Mouse (Mus musculus): Measurements from ENCODE around the gene Atp2c1. TPM values are rescaled to one million over a fixed set of nuclear protein-coding genes. Genes with fewer than 3 reads are reported as not detected.

The Atp2c1 gene
- 100 to 1,000 TPM; 215 to 254 (median 238) TPM for total RNA-seq (2022)

DNA sequence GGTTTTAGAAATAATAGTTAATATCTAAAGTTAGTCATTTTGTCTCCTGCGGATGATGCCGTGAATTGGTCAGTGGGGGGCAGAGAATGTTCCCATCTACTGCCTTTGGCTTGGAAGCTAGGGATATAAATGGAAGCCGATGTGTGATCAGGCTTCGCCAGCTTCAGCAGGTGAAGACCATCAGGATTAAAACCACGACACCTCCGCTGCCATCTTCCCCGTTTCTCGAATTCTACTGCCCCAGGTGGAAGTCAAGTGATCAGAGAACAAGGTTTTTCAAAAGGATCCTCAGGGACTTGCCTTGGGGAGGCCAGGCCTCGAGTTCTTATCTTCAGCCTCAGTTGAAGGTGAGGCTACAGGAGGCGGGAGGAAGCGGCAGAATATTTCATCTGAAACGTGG lies at the start of gene Atp2c1:
Gene Atp2c1 (minus strand): TSS at position 101 of the 400 bp plus-strand sequence.
- no peak for DNase-seq (ENCODE audit: low spot score in 2 of 2)

DNA sequence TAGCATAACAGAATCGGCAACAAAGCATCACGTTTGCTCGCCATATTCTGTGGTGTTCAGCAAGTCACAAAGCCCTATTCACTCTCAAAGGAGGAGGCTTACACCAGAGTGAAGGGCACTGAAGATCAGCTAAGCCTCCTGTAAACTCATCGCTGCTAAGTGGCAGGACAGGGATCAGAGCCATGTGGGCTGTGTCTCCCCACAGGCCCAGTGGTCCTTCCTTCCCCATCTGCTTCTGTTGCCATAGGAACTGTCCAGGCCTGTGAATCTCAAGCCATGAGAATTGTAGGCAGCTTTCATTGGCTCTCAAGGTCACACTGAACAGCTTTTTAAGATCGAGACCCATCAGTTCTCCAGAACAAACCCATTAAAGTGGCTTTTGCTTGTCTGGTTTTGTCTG lies 30.3 kb upstream of the Atp2c1 start:
- no peak for DNase-seq (ENCODE audit: low spot score in 2 of 2)

DNA sequence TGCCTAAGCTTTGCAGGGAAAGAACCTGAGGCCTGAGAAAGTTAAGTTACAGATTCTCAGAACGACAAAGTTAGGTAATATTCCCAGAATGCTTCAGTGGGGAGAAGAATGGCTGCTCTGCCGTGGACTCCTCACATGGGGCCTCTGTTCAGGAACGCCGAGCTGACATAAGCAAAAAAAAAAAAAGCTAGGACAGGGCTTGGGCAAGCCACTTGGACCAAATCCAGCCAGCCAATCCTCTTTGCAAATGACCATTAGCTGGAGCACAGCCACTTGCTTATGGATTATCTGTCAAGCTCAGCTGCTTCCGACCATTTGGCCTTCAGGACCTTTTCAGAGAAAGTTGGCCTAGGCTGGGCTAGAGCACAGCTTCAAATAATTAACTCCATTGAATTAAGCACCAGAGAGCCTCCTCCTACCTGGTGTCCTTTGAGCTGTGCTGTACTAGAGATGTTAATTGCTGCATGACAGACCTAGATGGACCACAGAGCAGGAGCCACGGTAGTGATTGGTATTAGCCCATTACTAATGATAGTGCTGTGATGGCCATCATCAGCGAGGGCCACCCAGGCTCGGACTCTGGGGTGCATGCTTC lies 29.1 kb upstream of the Atp2c1 start:
- no peak for DNase-seq (ENCODE audit: low spot score in 2 of 2)

DNA sequence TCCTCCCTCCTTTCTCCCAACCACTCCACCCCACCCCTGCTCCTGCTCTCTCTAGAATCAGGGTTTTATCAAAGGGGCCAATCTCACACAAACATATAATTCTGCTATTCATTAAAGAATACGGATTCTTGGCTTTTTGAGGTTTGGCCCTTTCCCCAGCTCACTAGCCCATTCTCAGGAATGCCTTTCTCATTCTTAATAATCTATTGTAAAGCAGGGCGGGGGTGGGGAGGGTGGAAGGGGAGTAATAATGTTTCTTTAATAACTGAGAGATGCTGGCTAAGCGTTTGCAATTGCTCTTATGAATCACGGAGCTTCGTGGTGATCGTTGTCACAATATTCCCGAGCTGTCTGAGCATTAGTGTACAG lies 27.3 kb upstream of the Atp2c1 start:
- DNase-seq (ENCODE audit: low spot score in 2 of 2) = no peak

DNA sequence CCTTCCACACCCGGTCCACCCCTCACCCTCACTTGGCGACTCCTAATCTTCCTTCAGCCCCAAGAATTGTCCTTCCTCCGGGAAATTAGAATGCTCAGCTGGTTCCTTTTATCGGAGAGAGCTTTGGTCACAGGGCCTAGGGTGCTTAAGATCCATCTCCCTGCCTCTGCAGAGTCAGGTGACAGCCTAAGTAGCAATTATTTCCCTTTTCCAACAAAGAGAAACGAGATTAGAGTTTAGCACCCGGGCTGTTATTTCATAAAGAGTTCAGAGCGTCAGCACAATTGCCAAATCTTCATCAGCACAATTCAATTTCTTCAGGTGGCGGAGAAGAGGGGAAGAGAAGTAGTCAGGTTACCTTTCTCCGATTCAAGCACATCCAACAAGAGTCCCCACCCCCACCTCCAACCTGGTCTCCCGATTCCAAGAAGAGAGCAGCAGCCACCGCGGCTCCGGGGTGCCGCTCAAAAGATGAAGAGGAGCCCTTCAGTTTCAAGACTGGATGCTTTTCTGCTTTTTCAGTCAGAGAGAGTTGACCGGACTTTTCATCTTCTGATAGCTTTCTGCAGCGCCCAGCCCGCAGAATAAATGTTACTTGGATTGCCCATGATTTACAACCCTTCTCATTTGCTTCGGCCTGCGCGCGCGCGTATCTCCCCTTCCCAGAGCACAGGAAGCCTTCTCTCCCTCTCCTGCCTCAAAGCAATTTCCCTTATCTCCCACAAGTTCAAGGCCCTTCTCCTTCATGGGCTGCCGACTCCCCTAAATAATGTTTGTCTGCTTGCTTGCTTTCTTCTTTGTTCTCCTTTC lies 26.7 kb upstream of the Atp2c1 start:
- DNase-seq (ENCODE audit: low spot score in 2 of 2) = no peak

DNA sequence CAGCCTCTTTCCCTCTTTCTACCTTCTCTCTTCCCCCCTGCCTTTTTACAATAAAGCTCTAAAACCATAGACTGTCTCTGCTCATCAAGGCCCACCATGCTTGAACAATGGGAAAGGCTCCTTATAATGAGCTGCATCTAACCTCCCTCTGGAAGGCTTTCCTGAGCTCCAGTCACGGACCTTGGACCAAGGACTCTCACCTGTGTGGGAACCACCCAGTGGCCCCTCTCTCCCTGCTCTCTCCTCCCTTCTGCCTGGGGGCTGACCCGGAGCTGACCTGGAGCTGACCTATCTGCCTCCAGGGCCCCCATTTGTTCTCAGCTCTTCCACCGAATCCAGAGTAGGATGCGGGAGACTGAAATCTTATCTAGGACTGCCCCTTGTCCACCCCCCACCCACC lies 24.3 kb upstream of the Atp2c1 start:
- DNase-seq (ENCODE audit: low spot score in 2 of 2) = no peak

- DNase-seq (ENCODE audit: low spot score in 2 of 2) = no peak
Measured at GRCm38 (mm10) chr9:105549096-105549495, 22.0 kb upstream of the Atp2c1 start.

- peak; percentile 33 to 48 for DNase-seq (ENCODE audit: low spot score in 2 of 2)
Measured at GRCm38 (mm10) chr9:105544013-105544750, 17.1 kb upstream of the Atp2c1 start.

DNA sequence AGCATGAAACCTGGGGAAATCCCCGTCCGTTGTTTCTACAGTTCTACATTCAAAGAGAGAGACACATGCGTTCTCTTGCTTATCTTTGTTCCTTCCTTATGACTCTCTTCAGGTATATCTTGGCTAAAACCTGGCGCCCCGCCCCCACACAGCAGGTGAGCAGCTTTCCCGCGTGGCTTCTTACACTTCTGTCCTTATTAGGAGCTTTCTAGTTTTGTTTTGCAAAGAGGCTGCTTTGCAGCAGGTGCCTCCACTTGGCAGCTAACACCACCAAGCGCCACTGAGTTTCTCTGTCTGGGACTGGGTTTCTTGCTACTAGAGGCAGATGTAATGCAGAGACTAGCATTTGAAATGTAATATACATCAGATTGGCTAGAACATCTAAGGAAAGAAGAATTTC lies 10.4 kb upstream of the Atp2c1 start:
- no peak for DNase-seq (ENCODE audit: low spot score in 2 of 2)

- no peak for DNase-seq (ENCODE audit: low spot score in 2 of 2)
Measured at GRCm38 (mm10) chr9:105536877-105537276, 9.8 kb upstream of the Atp2c1 start.

GRCm38 (mm10) chr9:105525355-105525754 lies 1.8 kb downstream of the Atp2c1 start:
- no peak for DNase-seq (ENCODE audit: low spot score in 2 of 2)

DNA sequence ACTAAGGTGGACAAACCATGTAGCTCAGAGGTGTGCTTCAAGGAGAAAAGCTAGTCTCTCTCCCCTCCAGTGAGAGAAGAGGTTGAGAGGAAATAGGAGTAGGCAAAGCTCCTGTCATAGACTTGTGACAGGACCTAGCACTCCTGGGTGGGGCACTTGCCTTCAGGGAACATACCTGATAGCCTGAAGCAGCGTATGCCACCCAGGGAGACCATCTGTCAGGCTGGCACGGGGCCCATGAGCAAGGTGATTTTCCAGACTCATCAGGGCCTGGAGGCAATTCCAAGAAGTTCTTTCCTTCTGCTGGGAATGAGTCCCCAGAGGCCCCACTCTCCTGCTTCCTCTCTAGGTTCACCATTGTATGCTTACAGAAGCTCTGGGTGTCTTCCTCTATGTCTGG lies 4.1 kb downstream of the Atp2c1 start:
- DNase-seq (ENCODE audit: low spot score in 2 of 2) = no peak

DNA sequence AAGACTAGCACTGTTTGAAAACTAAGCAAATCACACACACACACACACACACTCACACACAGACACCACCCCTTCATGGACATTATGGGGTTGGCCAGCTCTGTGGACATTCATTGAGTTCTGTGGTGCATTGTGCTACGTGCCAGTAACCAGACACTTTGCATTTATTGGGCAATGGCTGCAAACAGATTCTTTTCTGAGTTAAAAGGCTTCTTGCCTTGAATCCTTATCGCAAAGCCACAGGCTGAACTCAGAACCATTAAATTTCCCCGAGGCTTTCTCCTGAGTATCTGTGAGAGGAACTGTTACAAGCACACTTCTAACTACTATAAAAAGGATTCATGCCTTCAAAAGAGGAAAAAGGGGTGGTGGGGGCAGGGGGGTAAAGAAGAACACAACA lies 5.1 kb downstream of the Atp2c1 start:
- DNase-seq (ENCODE audit: low spot score in 2 of 2) = no peak

DNA sequence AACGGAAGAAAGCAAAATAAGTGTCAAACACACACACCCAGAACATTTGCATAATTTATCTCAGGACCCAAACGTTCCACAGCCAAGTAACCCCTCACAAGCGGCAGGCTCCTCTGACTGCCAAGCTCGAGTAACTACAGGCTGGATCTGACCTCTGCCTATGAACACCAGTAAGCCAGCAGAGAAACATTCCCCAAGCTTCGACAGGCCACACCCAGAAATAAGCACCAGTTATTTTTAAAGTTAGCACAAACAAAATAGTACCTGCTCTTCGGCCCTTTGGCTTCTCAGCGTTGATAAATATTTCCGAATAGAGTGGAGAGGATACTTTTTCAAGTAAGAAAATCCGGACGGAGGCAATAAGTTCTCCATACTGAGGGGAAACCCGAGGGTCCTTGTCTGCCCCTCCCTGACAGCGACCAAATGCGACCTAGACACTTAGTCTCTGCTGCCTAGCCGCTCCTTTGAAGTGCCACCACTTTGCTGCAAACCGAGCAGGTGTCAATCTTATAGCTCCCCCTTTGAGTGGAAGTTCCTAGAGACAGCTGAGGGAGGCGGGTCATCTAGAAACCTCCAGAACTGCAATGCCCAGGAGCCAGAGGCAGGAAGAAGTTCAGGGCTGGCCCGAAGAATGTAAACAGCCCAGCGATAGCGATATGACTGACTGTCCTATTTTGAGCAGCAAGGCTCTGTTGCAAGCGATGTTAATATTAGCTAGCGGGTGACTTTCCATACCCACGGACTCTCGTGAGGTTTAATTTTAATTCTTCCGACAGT lies 6.2 kb downstream of the Atp2c1 start:
- no peak for DNase-seq (ENCODE audit: low spot score in 2 of 2)

- no peak for DNase-seq (ENCODE audit: low spot score in 2 of 2)
Measured at GRCm38 (mm10) chr9:105519278-105519883, 7.7 kb downstream of the Atp2c1 start.

GRCm38 (mm10) chr9:105503690-105504089 lies 23.4 kb downstream of the Atp2c1 start:
- DNase-seq (ENCODE audit: low spot score in 2 of 2) = no peak

- DNase-seq (ENCODE audit: low spot score in 2 of 2) = no peak
Measured at GRCm38 (mm10) chr9:105502389-105502788, 24.7 kb downstream of the Atp2c1 start.

GRCm38 (mm10) chr9:105495316-105496174 lies 31.6 kb downstream of the Atp2c1 start:
- peak; percentile 62 to 67 for DNase-seq (ENCODE audit: low spot score in 2 of 2)

DNA sequence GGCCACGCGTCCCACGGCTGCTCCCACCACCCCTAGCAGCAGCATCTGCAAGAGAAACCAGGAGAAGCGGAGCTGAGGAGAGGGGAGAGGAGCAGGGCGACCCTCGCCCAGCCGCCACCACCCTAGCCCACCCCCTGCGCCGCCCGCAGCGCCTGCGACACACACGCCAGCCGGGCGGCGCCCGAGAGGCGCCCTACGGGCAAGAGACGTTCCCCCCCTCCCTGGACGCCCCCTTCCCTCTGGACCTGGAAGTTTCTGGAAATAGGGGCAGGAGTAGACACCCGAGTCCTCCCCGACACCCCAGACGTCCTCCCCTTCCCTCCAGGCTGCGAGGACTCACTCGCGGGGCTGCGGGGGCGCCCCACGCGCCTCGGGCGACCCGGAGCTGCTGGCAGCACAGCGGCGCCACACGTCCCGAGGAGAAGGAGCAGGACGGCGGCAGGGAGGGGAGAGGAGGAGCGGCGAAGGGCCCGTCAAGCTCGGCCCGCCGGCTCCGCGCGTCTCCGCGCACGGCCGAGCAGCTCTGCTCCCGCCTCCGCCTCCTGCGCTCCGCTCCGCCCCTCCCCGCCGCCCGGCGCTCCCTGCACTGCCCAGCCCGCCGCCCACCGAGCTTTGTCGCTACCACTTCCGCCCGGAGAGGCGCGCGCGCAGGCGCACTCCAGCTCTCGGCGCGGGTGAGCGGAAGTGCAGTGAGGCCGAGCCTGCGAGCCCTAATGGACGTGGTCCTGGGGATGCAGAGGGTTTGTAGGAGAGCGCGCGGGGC lies 32.4 kb downstream of the Atp2c1 start:
- DNase-seq (ENCODE audit: low spot score in 2 of 2) = peak; percentile 92 to 96
